Mouse (Mus musculus): ENCODE measurements at regions not wholly inside any gene's neighbourhood (a gene's known extent, or its start where the extent isn't known, plus 50 kb on each side); places are given as distances from the start of the nearest gene placed in this dataset.

GRCm38 (mm10) chr12:110071823-110072222 lies 207.0 kb upstream of the Dio3 start:
- TF ChIP-seq POLR2A (IDR thresholded peaks at IDR 0.05; ENCODE audit: borderline replicate concordance, extremely low read depth, low read depth, low read length) (no peak), CTCF (IDR thresholded peaks at IDR 0.05; ENCODE audit: insufficient read depth, low read length) (no peak)

Data from lung, adult 2 months (tissue).